Mouse (Mus musculus) gastrocnemius, postnatal 4 days (tissue): ENCODE data around the gene Nol4l. TPM values are rescaled to one million over a fixed set of nuclear protein-coding genes. Genes with fewer than 3 reads are reported as not detected.
"Not testable (repeated sequence)": the region's sequence is repeated elsewhere in the genome, so short reads cannot be mapped to it uniquely, and the experiment has no call there.

ENCODE experiments used
- DNase-seq, 2 experiments: peaks; one replicate each; pipeline ENCODE4 v3.0.0; 2021 to 2022; ENCODE audit warnings: low spot score in 2 of 2, mixed read lengths in 2 of 2
- total RNA-seq, 2 experiments: library from RNA; stranded (reverse); gene quantifications; 2 replicates each; pipeline ENCODE4 v1.2.3; 2021

Nol4l gene
- total RNA-seq, 2 experiments from 2014 or later = 7.5 to 9.1 TPM

- no peak for DNase-seq
Measured at GRCm38 (mm10) chr2:153421233-153421632, 108.5 kb downstream of the Nol4l start.

GRCm38 (mm10) chr2:153418381-153418780, 111.4 kb downstream of the Nol4l start:
- no peak for DNase-seq

GRCm38 (mm10) chr2:153417841-153418240, 111.9 kb downstream of the Nol4l start:
- DNase-seq = no peak

- no peak for DNase-seq
Measured at GRCm38 (mm10) chr2:153414607-153415006, 115.2 kb downstream of the Nol4l start.

- DNase-seq = no peak
Measured at GRCm38 (mm10) chr2:153412563-153412962, 117.2 kb downstream of the Nol4l start.

GRCm38 (mm10) chr2:153411557-153411956, 118.2 kb downstream of the Nol4l start:
- no peak for DNase-seq

GRCm38 (mm10) chr2:153408971-153409370, 120.8 kb downstream of the Nol4l start:
- DNase-seq = peak in 1 of 2 experiments; percentile 9

- DNase-seq = no peak
Measured at GRCm38 (mm10) chr2:153406882-153407281, 122.9 kb downstream of the Nol4l start.

GRCm38 (mm10) chr2:153404882-153405281, 124.9 kb downstream of the Nol4l start:
- DNase-seq = no peak

- DNase-seq = no peak
Measured at GRCm38 (mm10) chr2:153404062-153404461, 125.7 kb downstream of the Nol4l start.

GRCm38 (mm10) chr2:153399166-153399565, 130.6 kb downstream of the Nol4l start:
- DNase-seq = no peak

GRCm38 (mm10) chr2:153397790-153398515, 131.8 kb downstream of the Nol4l start:
- DNase-seq = no peak

- no peak for DNase-seq
Measured at GRCm38 (mm10) chr2:153393045-153393444, 136.7 kb downstream of the Nol4l start.

GRCm38 (mm10) chr2:153389831-153390230, 139.9 kb downstream of the Nol4l start:
- no peak for DNase-seq

- DNase-seq = no peak
Measured at GRCm38 (mm10) chr2:153380479-153380878, 149.3 kb downstream of the Nol4l start.

GRCm38 (mm10) chr2:153375380-153375779, 154.4 kb downstream of the Nol4l start:
- no peak for DNase-seq

- DNase-seq = no peak
Measured at GRCm38 (mm10) chr2:153370871-153371270, 158.9 kb downstream of the Nol4l start.

GRCm38 (mm10) chr2:153364531-153364930, 165.2 kb downstream of the Nol4l start:
- not testable (repeated sequence) for DNase-seq

GRCm38 (mm10) chr2:153361101-153361710, 168.6 kb downstream of the Nol4l start:
- DNase-seq = no peak
